Mouse (Mus musculus): ENCODE measurements around the gene Ociad1. TPM values are rescaled to one million over a fixed set of nuclear protein-coding genes. Genes with fewer than 3 reads are reported as not detected.
"Not testable (repeated sequence)": the region's sequence is repeated elsewhere in the genome, so short reads cannot be mapped to it uniquely, and the experiment has no call there.

The Ociad1 gene
- total RNA-seq, 2 experiments from 2014 or later: 147 to 166 TPM

DNA sequence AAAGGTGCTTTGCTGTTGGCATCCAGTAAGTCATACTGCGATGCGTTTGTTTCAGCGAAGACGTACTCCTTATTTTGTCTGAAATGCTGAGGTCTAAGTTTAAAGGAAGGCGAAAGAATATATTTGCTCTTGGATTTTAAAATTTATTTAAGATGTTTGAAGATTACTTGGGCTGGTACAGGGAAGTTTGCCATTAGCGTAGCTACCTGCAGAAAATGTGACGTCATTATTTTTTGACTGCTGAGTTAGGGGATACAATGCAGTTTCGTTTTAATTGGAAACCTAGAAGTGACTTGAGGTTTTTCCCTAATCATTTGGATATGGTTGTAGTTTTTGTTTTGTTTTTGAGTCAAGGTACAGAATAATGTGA, 859 bp downstream of the Ociad1 start:
- Histone ChIP-seq H3K27ac (peak overlapping the region; percentile 99), H3K4me3 (peak overlapping the region; percentile 88)
- intact Hi-C loops (cut with DNase I): loop anchor here (5.0 kb wide), 2 partner anchors 36 to 89 kb away; partner anchors contain the start of gene Fryl
- no peak for TF ChIP-seq CTCF (IDR thresholded peaks at IDR 0.05)
- no peak for DNase-seq

DNA sequence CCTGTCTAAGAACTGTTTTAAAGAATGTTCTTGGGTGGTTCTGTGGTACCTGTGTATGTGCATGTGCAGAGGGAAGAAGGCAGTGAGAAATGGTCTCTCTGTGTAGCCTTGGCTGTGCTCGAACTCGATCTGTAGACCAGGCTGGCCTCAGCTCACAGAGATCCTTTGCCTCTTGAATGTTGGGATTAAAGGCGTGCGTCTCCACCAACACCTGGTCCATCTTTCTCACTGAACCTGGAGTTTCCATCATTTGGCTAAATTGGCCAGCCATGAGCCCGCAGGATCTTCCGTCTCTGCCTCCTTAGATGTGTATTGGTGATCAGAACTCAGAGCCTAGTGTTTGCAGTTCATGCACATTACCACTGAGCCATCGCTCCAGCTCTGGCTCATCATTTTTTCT, 2.4 kb downstream of the Ociad1 start:
- Histone ChIP-seq H3K27ac (no peak overlapping the region), H3K4me3 (no peak overlapping the region)
- TF ChIP-seq CTCF (IDR thresholded peaks at IDR 0.05): no peak
- intact Hi-C loops (cut with DNase I): no loop called here
- DNase-seq: no peak

DNA sequence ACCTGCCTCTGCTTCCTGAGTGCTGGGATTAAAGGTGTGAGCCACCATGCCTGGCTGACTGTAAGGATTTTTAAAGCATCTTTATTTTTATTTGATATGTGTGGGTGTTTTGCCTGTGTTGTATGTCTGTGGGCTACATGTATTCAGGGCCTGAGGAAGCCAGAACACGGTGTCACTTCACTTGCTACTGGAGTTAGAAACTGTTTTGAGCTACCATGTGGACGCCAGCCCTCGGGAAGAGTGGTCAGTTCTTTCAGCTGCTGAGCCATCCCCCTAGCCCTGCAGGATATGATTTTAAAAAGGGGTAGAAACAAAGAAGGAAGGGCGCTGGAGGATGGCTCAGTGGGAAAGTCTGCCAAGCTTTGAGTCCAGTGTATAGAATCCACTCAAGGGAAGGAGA, 3.3 kb downstream of the Ociad1 start:
- Histone ChIP-seq H3K27ac (no peak overlapping the region), H3K4me3 (no peak overlapping the region)
- no peak for DNase-seq
- TF ChIP-seq CTCF (IDR thresholded peaks at IDR 0.05): no peak
- intact Hi-C loops (cut with DNase I): no loop called here

DNA sequence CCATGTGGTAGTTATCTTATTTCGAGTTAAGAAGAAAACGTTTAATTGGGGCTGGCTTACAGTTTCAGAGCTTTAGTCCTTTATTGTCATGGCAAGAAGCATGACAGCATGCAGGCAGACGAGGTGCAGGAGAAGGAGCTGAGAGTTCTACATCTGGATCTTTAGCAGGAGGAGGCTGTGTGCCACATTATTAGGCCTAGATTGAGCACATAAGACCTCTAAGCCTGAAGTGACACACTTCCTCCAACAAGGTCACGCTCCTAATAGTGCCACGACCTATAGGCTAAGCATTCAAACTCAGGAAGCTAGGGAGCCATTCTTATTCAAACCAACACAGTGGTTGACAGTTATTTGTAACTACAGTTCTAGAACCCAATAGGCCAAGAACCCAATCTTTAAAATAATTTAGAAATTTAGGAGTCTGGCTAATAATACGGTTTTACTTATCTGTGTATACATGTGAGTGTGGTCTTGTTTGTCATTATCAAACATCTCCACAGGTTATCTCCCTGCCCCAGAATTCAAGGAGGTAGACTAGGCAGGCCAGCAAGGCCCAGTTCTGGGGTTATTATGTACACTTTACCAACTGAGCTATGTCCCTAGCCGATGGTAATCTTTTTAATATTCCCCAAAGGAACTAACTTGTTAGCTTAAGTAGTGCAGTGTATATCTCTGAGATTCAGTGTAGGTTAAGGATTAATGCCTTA, 9.2 kb downstream of the Ociad1 start:
- no peak overlapping the region for H3K27ac ChIP-seq
- no peak overlapping the region for H3K4me3 ChIP-seq
- intact Hi-C loops (cut with DNase I): no loop called here
- no peak for TF ChIP-seq CTCF (IDR thresholded peaks at IDR 0.05)
- no peak for DNase-seq

DNA sequence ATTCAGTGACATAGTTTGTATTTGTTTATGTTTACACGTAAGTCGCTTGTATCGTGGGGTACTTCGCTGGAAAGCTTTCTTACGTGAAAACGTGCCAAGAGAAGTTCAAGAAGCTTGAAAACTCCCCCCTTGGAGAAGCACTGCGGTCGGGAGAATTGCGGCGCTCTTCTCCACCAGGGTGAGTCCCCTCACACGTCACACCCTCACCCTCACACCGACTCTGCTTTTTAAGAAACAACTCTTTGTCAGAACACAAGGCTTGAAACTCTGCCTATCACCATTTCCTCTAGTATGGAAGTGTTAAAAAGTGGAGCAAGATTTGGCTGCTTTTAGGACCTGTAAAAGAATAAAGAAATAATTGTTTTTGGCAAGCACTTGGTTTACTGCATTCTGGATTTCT, 11.9 kb downstream of the Ociad1 start:
- H3K27ac ChIP-seq: no peak overlapping the region
- intact Hi-C loops (cut with DNase I): no loop called here
- no peak overlapping the region for H3K4me3 ChIP-seq
- DNase-seq: no peak
- no peak for TF ChIP-seq CTCF (IDR thresholded peaks at IDR 0.05)

DNA sequence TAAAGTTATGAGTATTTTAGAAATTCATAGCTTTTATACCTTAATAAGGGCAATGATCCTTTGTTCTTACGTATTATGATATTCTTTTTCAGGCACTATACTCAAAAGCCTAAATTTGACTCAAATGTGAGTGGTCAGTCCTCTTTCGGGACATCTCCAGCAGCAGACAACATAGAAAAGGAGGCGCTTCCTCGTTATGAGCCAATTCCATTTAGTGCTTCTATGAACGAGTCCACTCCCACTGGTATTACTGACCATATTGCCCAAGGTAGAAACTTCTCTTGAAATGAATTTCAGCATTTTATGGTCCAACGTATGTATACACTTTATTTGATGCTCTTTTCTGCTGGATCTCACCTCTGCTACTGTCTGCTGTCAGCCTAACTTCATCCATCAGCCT, 13.9 kb downstream of the Ociad1 start:
- Histone ChIP-seq H3K27ac (no peak overlapping the region), H3K4me3 (no peak overlapping the region)
- no peak for DNase-seq
- intact Hi-C loops (cut with DNase I): no loop called here
- no peak for TF ChIP-seq CTCF (IDR thresholded peaks at IDR 0.05)

DNA sequence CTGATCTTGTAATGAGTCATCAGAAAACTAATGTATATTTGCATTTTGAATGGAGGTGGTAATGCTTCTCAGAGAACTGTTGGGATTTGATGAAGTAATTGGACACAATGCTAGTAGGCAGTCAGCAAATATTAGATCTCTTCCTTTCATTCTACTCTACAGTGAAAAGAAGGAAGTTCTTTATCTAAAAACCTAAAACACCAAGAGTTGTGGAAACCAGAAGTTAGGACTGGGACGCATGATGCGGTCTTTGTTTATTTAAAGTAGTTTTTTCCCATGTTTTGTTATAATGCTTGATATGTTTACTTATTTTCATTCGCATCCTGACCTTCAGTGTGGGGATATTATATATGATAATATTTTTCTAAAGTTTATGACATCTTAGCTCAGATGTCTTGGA, 14.7 kb downstream of the Ociad1 start:
- intact Hi-C loops (cut with DNase I): no loop called here
- no peak for DNase-seq
- TF ChIP-seq CTCF (IDR thresholded peaks at IDR 0.05): no peak
- no peak overlapping the region for H3K4me3 ChIP-seq
- H3K27ac ChIP-seq: no peak overlapping the region

DNA sequence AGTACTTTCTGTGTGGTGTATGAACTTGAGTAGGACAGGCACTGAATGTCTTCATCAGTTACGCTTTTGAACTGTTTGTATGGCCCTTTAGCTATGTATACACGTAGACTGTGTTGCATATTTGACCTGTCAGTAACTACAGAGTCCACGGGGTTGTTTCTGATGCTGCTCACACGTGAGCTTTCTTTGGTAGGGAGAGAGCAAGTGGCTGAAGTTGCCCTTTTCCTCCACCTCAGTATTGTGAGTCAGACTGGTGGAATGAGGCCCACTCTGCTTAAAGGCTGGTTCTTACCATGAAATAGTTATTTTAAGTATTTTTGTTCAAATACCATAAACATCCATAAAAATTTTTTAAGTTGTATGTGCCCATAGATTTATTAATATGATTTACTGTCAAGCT, 16.9 kb downstream of the Ociad1 start:
- DNase-seq: no peak
- Histone ChIP-seq H3K4me3 (no peak overlapping the region), H3K27ac (no peak overlapping the region)
- intact Hi-C loops (cut with DNase I): no loop called here
- TF ChIP-seq CTCF (IDR thresholded peaks at IDR 0.05): no peak

DNA sequence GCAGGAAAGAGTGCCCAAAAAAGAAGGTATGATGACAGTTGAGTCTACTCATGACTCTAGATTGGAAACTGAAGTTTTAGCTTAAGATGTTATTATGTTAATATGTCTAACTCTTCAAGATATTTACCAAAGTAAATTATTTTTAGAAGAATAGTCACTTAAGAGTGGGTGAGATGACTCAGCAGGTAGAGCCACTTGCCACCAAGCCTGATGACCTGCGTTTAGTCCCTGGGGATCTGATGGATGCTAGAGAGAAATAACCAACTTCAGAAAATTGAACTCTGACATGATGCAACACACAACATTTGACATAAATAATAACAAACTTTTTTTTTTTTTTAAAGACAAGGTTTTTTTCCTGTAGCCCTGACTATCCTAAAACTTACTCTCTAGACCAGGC, 17.8 kb downstream of the Ociad1 start:
- Histone ChIP-seq H3K27ac (no peak overlapping the region), H3K4me3 (no peak overlapping the region)
- DNase-seq: no peak
- no peak for TF ChIP-seq CTCF (IDR thresholded peaks at IDR 0.05)
- intact Hi-C loops (cut with DNase I): loop anchor here (5.0 kb wide), 1 partner anchor 72 kb away; no protein-coding TSS in a partner anchor

DNA sequence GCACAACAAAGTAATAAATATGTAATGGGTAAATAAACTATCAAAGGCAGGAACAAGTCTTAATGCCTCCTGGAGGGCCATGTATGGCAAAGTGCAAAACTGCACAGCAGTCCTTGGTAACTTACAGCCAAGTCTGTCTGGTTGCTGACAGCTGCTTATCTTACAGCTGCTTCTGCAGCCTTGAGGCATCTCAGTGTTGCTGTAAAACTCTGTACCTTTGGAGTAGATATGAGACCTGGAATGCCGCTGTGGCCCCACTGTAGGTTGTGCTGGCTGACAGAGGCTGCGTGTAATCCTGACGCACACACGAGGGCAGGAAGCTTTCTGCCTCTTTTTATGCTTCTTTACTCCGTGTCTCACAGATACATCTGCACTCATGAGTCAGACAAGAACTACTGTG, 18.9 kb downstream of the Ociad1 start:
- intact Hi-C loops (cut with DNase I): loop anchor here (5.0 kb wide), 1 partner anchor 71 kb away; no protein-coding TSS in a partner anchor
- H3K27ac ChIP-seq: no peak overlapping the region

DNA sequence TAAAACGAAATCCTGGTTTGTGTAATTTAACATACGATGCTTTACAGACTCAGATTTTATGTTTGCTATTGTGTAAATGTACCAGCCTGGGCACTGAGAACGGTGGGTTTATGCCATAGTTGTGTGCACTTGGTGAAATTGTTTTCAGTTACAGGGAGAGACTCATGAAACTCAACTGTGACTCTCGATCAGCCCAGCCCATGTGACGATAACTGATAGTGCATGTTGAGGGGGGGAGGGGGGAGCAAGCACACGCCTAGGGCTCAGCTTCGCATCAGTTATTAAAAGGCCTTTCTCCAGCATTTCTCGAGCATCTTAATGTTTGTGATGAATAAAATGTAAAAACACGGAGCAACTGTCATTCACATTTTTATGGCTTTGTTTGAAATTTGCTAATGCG, 21.0 kb downstream of the Ociad1 start:
- TF ChIP-seq CTCF (IDR thresholded peaks at IDR 0.05): no peak
- Histone ChIP-seq H3K27ac (no peak overlapping the region), H3K4me3 (no peak overlapping the region)
- no peak for DNase-seq
- intact Hi-C loops (cut with DNase I): loop anchor here (5.0 kb wide), 1 partner anchor 69 kb away; no protein-coding TSS in a partner anchor

More for the DNA sequence above, 18.9 kb downstream of the Ociad1 start:
- H3K4me3 ChIP-seq: no peak overlapping the region
- DNase-seq: no peak
- no peak for TF ChIP-seq CTCF (IDR thresholded peaks at IDR 0.05)

DNA sequence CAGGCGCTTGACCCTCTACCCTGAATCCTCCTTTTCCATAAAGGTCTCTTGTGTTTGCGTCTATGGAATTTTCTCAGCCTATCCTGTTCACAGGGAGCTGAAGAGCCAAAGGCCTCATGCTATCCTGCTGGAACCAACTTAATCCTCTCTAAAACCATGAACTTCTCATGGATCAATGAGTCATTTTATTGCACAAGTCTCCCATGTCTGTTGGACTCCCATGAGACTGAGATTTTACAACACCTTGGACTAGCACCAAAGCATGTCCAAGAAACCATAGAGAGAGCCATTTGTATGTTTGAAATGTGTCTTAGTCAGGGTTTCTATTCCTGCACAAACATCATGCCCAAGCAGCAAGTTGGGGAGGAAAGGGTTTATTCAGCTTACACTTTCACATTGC, 22.1 kb downstream of the Ociad1 start:
- DNase-seq: no peak
- Histone ChIP-seq H3K4me3 (no peak overlapping the region), H3K27ac (no peak overlapping the region)
- no peak for TF ChIP-seq CTCF (IDR thresholded peaks at IDR 0.05)
- intact Hi-C loops (cut with DNase I): loop anchor here (5.0 kb wide), 1 partner anchor 68 kb away; no protein-coding TSS in a partner anchor

DNA sequence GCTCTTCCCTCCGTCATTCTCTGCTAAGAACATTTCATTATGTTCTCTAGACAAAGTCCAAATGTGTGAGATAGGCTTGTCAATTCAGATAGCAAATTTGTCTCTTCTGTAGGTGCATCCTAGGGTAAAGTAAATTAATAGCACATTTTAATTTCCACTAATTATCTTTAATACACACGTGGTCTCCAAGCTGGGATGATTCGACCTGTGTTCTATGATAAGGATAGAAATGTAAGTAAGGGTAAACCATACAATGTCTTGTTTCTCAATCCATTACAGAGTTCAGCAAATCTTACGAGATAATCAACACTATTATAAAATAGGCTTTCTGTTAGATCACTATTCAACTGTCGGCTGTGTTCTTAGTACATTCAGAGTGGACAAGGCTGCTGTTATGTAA, 26.7 kb downstream of the Ociad1 start:
- Histone ChIP-seq H3K27ac (no peak overlapping the region), H3K4me3 (no peak overlapping the region)
- intact Hi-C loops (cut with DNase I): no loop called here
- DNase-seq: no peak
- no peak for TF ChIP-seq CTCF (IDR thresholded peaks at IDR 0.05)

DNA sequence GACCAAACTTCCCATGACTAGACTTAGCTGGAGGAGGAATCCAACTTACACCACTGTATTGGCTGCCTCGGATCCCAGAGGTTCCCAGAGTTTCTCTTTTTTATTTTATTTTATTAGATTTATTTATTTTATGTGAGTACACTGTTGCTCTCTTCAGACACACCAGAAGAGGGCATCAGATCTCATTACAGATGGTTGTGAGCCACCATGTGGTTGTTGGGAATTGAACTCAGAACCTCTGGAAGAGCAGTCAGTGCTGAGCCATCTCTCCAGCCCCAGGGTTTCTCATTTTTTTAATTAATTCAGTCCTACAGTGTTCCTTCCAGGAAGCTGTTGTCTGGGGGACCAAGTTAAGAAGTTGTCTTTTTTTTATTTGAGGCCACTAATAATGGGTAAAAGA, 30.1 kb downstream of the Ociad1 start:
- DNase-seq, H3K27ac ChIP-seq, H3K4me3 ChIP-seq: not testable (repeated sequence)
- intact Hi-C loops (cut with DNase I): loop anchor here (5.0 kb wide), 1 partner anchor 55 kb away; no protein-coding TSS in a partner anchor

Data from gastrocnemius, adult 2 months (tissue).